Mouse (Mus musculus): ENCODE measurements around the gene Sema7a. TPM values are rescaled to one million over a fixed set of nuclear protein-coding genes. Genes with fewer than 3 reads are reported as not detected.

Gene Sema7a
- polyA plus RNA-seq, 1 experiment = 6.5 TPM

DNA sequence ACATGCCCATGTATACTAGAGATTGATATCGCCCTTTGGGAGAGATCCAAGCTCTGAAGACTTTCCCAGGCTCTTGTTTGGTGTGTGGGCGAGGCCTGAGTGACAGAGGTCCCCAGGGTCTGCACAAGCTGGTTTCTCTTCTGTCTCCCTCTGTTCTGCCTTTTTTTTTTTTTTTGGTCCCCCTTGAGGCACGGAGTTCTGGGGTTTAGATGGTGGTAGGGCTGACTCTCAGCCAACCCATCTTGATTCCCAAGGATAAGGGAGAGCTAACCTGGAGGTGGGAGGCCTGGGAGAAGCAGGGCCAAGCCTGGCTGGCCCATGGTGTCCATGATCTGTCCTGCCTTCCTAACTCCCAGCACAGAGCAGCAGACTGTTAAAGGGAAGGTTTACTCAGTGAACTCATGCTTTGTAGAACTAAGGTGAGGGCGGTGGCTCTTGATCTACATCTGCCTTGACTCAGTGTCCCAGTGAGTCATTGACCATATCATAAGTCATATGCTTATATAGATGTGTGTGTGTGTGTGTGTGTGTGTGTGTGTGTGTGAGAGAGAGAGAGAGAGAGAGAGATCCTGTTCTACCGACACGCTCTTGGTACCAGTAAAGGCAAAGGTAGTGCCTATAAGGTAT is 33.6 kb downstream of the Sema7a start:
- peak overlapping the region; percentile 77 for H3K27ac ChIP-seq (ENCODE audit: insufficient read depth, low read length)

DNA sequence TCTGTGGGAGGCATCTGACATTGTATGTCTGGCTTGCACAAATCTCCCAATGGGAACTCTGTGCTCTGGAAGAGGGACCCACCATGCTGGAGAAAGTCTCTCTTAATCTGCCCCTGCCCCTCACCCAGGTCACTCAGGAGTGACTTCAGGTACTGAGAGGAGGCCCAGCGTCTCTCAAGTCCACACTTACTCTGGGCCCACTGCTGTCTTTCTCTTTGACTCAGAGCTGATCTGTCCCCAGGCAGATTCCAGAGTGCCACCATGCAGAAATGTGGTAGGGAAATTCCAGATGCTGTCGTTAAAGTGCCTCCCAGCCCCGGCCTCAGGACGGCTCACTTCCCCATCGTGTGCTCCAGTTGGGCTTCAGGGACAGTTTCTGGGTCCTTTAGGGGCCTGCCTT is 34.3 kb downstream of the Sema7a start:
- Histone ChIP-seq H3K4me1 (ENCODE audit: control insufficient read depth, insufficient read depth, low read length) (peaks cover 9% of the 10 kb centered on the region), H3K27ac (ENCODE audit: insufficient read depth, low read length) (no peak overlapping the region), H3K4me3 (ENCODE audit: insufficient read depth, low read length) (no peak overlapping the region)
- TF ChIP-seq CTCF (IDR thresholded peaks at IDR 0.05; ENCODE audit: borderline replicate concordance, insufficient read depth, low read length) = no peak
- no peak for TF ChIP-seq POLR2A (IDR thresholded peaks at IDR 0.05; ENCODE audit: low read depth, low read length)

More for the DNA sequence above, 33.6 kb downstream of the Sema7a start:
- Histone ChIP-seq H3K4me3 (ENCODE audit: insufficient read depth, low read length) (no peak overlapping the region), H3K4me1 (ENCODE audit: control insufficient read depth, insufficient read depth, low read length) (peaks cover 9% of the 10 kb centered on the region)
- TF ChIP-seq POLR2A (IDR thresholded peaks at IDR 0.05; ENCODE audit: low read depth, low read length) = no peak
- no peak for TF ChIP-seq CTCF (IDR thresholded peaks at IDR 0.05; ENCODE audit: borderline replicate concordance, insufficient read depth, low read length)

DNA sequence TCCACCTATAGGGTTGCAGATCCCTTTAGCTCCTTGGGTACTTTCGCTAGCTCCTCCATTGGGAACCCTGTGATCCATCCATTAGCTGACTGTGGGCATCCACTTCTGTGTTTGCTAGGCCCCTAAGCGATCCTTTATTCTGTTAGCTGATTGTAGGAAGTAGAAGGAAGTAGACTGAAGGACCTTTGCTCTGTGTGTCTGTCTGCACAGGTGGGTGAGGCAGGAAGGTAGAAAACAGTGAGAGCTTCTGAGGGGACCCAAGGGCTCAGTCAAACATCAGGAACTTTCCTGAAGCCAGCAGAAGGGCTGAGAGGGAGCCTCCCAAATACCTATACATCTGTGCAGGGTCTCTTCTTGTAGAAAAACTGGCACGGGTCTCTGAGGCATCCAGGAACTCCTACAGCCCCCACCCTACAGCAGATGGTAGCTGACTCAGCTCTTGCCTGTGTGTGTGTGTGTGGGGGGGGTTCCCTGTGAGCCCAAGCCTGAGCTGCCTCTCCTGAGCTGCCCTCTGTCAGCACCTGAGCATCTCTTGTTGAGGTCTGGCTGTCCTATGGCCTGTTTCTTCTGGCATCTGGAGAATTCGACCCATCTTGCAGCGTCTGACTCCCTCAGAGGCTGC is 35.4 kb downstream of the Sema7a start:
- H3K4me3 ChIP-seq (ENCODE audit: insufficient read depth, low read length) = no peak overlapping the region
- H3K27ac ChIP-seq (ENCODE audit: insufficient read depth, low read length) = no peak overlapping the region
- H3K4me1 ChIP-seq (ENCODE audit: control insufficient read depth, insufficient read depth, low read length) = peaks cover 9% of the 10 kb centered on the region
- TF ChIP-seq POLR2A (IDR thresholded peaks at IDR 0.05; ENCODE audit: low read depth, low read length) = no peak
- TF ChIP-seq CTCF (IDR thresholded peaks at IDR 0.05; ENCODE audit: borderline replicate concordance, insufficient read depth, low read length) = no peak

DNA sequence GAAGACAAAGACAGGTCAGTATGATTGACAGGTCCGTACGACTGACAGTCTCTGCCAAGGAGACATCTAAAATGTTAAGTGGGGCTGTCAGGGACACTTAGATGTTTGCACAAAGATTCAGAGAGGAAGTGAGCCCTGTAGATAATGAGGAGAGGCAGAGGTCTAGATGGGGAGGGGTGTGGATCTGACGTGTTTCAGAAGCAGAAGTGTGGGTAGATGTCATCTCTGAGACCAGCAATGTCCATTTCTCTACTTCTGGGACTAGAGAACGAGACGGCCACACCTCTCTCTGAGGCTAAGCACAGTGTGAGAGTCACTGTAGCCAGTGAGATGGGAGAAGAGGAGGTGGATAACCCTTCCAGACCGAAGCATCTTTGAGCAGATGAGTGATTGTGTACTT is 38.1 kb downstream of the Sema7a start:
- H3K27ac ChIP-seq (ENCODE audit: insufficient read depth, low read length) = no peak overlapping the region
- no peak overlapping the region for H3K4me3 ChIP-seq (ENCODE audit: insufficient read depth, low read length)
- peaks cover 7% of the 10 kb centered on the region for H3K4me1 ChIP-seq (ENCODE audit: control insufficient read depth, insufficient read depth, low read length)
- TF ChIP-seq CTCF (IDR thresholded peaks at IDR 0.05; ENCODE audit: borderline replicate concordance, insufficient read depth, low read length) (no peak), POLR2A (IDR thresholded peaks at IDR 0.05; ENCODE audit: low read depth, low read length) (no peak)

DNA sequence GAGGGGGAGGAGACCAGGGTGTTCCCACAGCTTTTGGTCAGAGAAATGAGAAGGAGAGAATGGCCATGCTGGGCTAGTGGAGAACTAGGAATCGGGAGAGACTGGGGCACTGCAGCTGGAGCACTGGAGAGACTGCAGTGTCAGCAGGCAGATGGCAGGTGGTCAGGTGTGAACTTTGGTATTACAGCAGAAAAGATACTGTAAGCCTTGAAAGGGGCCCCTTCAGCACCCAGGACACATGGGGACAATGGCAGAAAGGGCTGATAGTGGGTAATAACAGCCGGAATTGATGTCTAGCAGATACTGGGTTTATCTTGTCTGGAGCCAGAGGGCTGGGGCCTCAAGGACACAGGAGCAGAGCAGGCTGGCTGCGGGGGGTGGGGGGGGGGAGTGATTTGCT is 38.9 kb downstream of the Sema7a start:
- no peak overlapping the region for H3K4me3 ChIP-seq (ENCODE audit: insufficient read depth, low read length)
- no peak overlapping the region for H3K27ac ChIP-seq (ENCODE audit: insufficient read depth, low read length)
- TF ChIP-seq POLR2A (IDR thresholded peaks at IDR 0.05; ENCODE audit: low read depth, low read length) = no peak
- no peak for TF ChIP-seq CTCF (IDR thresholded peaks at IDR 0.05; ENCODE audit: borderline replicate concordance, insufficient read depth, low read length)
- no peaks in the 10 kb centered on the region for H3K4me1 ChIP-seq (ENCODE audit: control insufficient read depth, insufficient read depth, low read length)

DNA sequence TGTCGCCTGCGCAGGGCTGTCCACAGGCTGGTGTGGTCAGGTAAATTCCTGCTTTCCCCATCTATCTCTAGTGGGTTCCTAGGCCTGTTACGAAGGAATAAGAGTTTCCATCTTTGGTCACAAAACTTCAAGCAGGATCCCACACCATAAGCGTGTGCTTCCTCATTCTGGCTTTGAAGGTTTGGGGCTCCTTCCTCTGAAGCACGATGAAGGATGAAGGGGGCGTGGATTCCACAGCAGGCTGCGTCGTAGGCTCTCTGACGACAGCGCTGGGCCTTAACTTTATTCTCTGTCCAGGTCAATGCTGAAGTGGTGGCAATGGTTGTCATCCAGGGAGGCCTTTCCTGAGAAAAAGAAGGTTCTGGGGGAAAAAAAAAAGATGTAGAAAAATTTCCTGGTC is 40.7 kb downstream of the Sema7a start:
- Histone ChIP-seq H3K4me1 (ENCODE audit: control insufficient read depth, insufficient read depth, low read length) (no peaks in the 10 kb centered on the region), H3K27ac (ENCODE audit: insufficient read depth, low read length) (no peak overlapping the region), H3K4me3 (ENCODE audit: insufficient read depth, low read length) (no peak overlapping the region)
- no peak for TF ChIP-seq POLR2A (IDR thresholded peaks at IDR 0.05; ENCODE audit: low read depth, low read length)
- no peak for TF ChIP-seq CTCF (IDR thresholded peaks at IDR 0.05; ENCODE audit: borderline replicate concordance, insufficient read depth, low read length)

DNA sequence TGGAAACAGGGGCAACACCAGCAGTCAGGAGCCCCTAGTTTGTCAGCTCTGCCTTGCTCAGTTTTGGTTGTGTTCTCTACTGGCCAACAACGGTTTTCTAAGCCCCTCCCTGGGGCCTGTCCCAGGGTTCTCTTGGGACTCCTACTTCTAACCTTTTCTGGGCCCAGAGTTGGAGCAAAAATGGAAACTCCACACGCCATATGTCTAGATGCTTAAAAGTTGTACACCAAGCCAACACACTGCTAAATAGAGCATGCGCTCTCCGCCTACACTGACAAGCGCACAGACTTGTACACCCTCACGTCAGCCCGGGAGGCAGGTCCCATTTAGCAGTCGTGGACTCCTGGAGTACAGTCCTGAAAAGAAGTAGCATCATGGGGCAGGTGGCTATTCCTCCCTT is 45.4 kb downstream of the Sema7a start:
- H3K27ac ChIP-seq (ENCODE audit: insufficient read depth, low read length) = no peak overlapping the region
- H3K4me3 ChIP-seq (ENCODE audit: insufficient read depth, low read length) = no peak overlapping the region
- H3K4me1 ChIP-seq (ENCODE audit: control insufficient read depth, insufficient read depth, low read length) = no peaks in the 10 kb centered on the region
- no peak for TF ChIP-seq CTCF (IDR thresholded peaks at IDR 0.05; ENCODE audit: borderline replicate concordance, insufficient read depth, low read length)
- TF ChIP-seq POLR2A (IDR thresholded peaks at IDR 0.05; ENCODE audit: low read depth, low read length) = no peak

DNA sequence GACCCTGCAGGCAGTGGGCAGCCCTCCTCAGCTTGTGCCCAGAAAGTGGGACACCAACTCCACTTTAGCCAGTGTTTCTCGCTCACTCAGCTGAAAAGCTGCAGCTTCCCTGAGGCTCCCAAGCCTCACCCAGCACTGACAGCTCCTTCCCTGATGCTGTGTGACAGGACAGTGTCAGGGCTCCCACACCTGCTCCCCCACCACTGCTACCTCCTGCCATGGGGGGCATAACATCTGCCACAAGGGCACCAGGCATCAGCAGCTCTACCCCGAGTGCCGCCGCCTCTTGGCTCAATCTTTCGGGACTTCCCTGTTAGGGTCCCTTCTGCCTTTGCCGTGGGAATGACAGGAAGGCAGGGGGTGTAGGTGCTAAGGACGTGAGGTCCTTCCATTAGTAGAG is 46.4 kb downstream of the Sema7a start:
- no peak overlapping the region for H3K4me3 ChIP-seq (ENCODE audit: insufficient read depth, low read length)
- no peaks in the 10 kb centered on the region for H3K4me1 ChIP-seq (ENCODE audit: control insufficient read depth, insufficient read depth, low read length)
- H3K27ac ChIP-seq (ENCODE audit: insufficient read depth, low read length) = no peak overlapping the region
- TF ChIP-seq CTCF (IDR thresholded peaks at IDR 0.05; ENCODE audit: borderline replicate concordance, insufficient read depth, low read length) = no peak
- no peak for TF ChIP-seq POLR2A (IDR thresholded peaks at IDR 0.05; ENCODE audit: low read depth, low read length)

DNA sequence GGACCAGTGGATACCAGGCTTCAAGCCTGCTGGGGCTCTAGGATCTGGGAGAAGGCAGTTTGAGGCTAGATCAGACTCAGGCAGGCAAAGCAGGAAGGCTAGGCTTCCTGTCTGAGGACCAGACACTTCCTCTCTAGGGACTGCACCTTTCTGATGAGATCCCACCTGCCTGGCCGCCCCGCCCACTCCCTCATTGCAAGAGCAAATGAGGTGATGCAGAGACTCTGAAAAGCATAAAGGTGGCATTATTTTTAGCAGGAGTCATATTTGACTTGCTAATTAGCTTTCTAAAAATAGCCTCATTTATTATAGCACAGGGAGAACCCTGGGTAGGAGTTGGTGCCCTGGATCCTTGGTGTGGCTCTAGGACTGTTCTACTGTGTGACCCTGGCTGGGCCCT is 48.2 kb downstream of the Sema7a start:
- Histone ChIP-seq H3K4me3 (ENCODE audit: insufficient read depth, low read length) (no peak overlapping the region), H3K4me1 (ENCODE audit: control insufficient read depth, insufficient read depth, low read length) (no peaks in the 10 kb centered on the region), H3K27ac (ENCODE audit: insufficient read depth, low read length) (no peak overlapping the region)
- no peak for TF ChIP-seq CTCF (IDR thresholded peaks at IDR 0.05; ENCODE audit: borderline replicate concordance, insufficient read depth, low read length)
- no peak for TF ChIP-seq POLR2A (IDR thresholded peaks at IDR 0.05; ENCODE audit: low read depth, low read length)

DNA sequence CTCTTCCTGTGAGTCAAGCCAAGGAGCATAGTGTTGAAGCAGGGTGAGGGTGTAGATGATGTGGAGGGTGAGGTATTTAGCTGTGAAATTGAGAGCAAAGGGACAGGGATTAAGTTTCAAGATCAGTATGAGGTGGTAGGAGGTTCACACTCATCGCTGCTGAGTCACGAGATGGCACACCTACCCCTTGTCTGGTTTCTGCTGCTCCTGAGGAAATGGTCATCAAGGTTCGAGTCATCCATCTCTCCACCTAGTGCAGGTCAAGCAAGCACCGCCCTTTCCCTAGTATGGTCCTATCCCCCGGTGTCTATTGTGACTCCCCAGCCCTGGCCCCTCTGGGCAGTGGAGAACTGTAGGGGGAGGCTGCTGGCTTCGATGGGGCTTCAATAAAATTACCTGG is 49.4 kb downstream of the Sema7a start:
- Histone ChIP-seq H3K4me3 (ENCODE audit: insufficient read depth, low read length) (no peak overlapping the region), H3K4me1 (ENCODE audit: control insufficient read depth, insufficient read depth, low read length) (no peaks in the 10 kb centered on the region), H3K27ac (ENCODE audit: insufficient read depth, low read length) (no peak overlapping the region)
- TF ChIP-seq CTCF (IDR thresholded peaks at IDR 0.05; ENCODE audit: borderline replicate concordance, insufficient read depth, low read length) = no peak

All from embryonic fibroblast, embryonic 13.5 days (primary cell).